Mouse (Mus musculus) CH12.LX (cell line): ENCODE measurements around the gene Htr6. TPM values are rescaled to one million over a fixed set of nuclear protein-coding genes. Genes with fewer than 3 reads are reported as not detected.

Source experiments
- DNase-seq: peaks from one replicate; pipeline ENCODE4 v3.0.0-alpha.2; 2013; ENCODE audit errors: extremely low read depth
- H3K27ac ChIP-seq: 2 replicates; pipeline ENCODE4 v1.5.1; 2012; ENCODE audit warnings: low read depth, mild to moderate bottlenecking, control low read depth, moderate library complexity; ENCODE audit not compliant: insufficient read depth
- H3K27me3 ChIP-seq: replicated peaks from 2 replicates; pipeline ENCODE3; 2012; ENCODE audit warnings: inconsistent platforms
- H3K36me3 ChIP-seq, 2 experiments: replicated peaks in 1 of 2; 2 replicates each; pipeline versions ENCODE3 to v1.6.1; 2012; ENCODE audit warnings: inconsistent platforms in 1 of 2, low read length in 1 of 2, mild to moderate bottlenecking in 1 of 2, mixed read lengths in 1 of 2, moderate library complexity in 1 of 2; ENCODE audit not compliant: control insufficient read depth in 1 of 2, insufficient read depth in 1 of 2
- H3K4me1 ChIP-seq, 2 experiments: 2 replicates each; pipeline ENCODE4 v1.6.1; 2012; ENCODE audit warnings: inconsistent platforms in 1 of 2, moderate library complexity in 1 of 2; ENCODE audit not compliant: insufficient read depth in 2 of 2, control insufficient read depth in 1 of 2
- H3K4me2 ChIP-seq: 2 replicates; pipeline ENCODE4 v1.6.1; 2012; ENCODE audit warnings: low read depth, mild to moderate bottlenecking, control low read depth; ENCODE audit not compliant: poor library complexity, insufficient read depth, severe bottlenecking
- H3K4me3 ChIP-seq, 3 experiments: fragments of 150-350 bp in 1 of 3; sonication (generic) in 1 of 3; replicated peaks in 1 of 3; 2 replicates each; pipeline versions ENCODE3 to v1.5.1; 2011 to 2012; ENCODE audit warnings: low read depth in 2 of 3, low read length in 2 of 3, mild to moderate bottlenecking in 2 of 3, moderate library complexity in 2 of 3, control low read depth in 1 of 3, improper control_type of control experiment in 1 of 3, inconsistent platforms in 1 of 3, mixed read lengths in 1 of 3; ENCODE audit not compliant: poor library complexity in 1 of 3
- H3K79me2 ChIP-seq: replicated peaks from 2 replicates; pipeline ENCODE4 v1.6.1; 2012; ENCODE audit warnings: mild to moderate bottlenecking, moderate library complexity; ENCODE audit not compliant: control insufficient read depth, poor library complexity, insufficient read depth, severe bottlenecking; ENCODE audit errors: extremely low read depth
- H3K9ac ChIP-seq: 2 replicates; pipeline ENCODE4 v1.6.1; 2012; ENCODE audit warnings: low read depth, mild to moderate bottlenecking, control low read depth, moderate library complexity; ENCODE audit not compliant: insufficient read depth
- H3K9me3 ChIP-seq: replicated peaks from 2 replicates; pipeline ENCODE3; 2012; ENCODE audit warnings: low read length, inconsistent platforms, mixed read lengths
- BHLHE40 ChIP-seq: IDR thresholded peaks from 2 replicates; pipeline ENCODE4 v1.6.1; 2011; ENCODE audit warnings: mild to moderate bottlenecking, low read depth, low read length, improper control_type of control experiment
- CHD1 ChIP-seq: IDR thresholded peaks from 2 replicates; pipeline ENCODE4 v1.6.1; 2012; ENCODE audit warnings: low read depth, low read length, improper control_type of control experiment, inconsistent platforms
- CTCF ChIP-seq, 2 experiments: IDR thresholded peaks in 1 of 2; conservative IDR thresholded peaks in 1 of 2; 2 replicates each; pipeline ENCODE4 v1.5.1; 2011 to 2012; ENCODE audit warnings: low read depth in 2 of 2, low read length in 2 of 2, improper control_type of control experiment in 1 of 2, inconsistent platforms in 1 of 2, mild to moderate bottlenecking in 1 of 2, moderate library complexity in 1 of 2
- ETS1 ChIP-seq: conservative IDR thresholded peaks from 2 replicates; pipeline ENCODE4 v1.6.1; 2012; ENCODE audit warnings: low read depth, mild to moderate bottlenecking, inconsistent platforms, low read length, improper control_type of control experiment, moderate library complexity
- JUN ChIP-seq: IDR thresholded peaks from 2 replicates; pipeline ENCODE4 v1.6.1; 2011; ENCODE audit warnings: low read depth, mild to moderate bottlenecking, low read length, improper control_type of control experiment, moderate library complexity; ENCODE audit not compliant: insufficient read depth
- KAT2A ChIP-seq: IDR thresholded peaks from 2 replicates; pipeline ENCODE4 v1.6.1; 2012; ENCODE audit warnings: low read length, improper control_type of control experiment, inconsistent platforms; ENCODE audit not compliant: insufficient replicate concordance
- MAFK ChIP-seq: IDR thresholded peaks from 2 replicates; pipeline ENCODE4 v1.6.1; 2011; ENCODE audit warnings: low read length, improper control_type of control experiment; ENCODE audit not compliant: insufficient replicate concordance
- MAZ ChIP-seq: IDR thresholded peaks from 2 replicates; pipeline ENCODE4 v1.6.1; 2012; ENCODE audit warnings: low read depth, mild to moderate bottlenecking, inconsistent platforms, low read length, improper control_type of control experiment, moderate library complexity
- MEF2A ChIP-seq: IDR thresholded peaks from 2 replicates; pipeline ENCODE4 v1.6.1; 2014; ENCODE audit warnings: low read depth, mild to moderate bottlenecking, inconsistent platforms, low read length, improper control_type of control experiment, borderline replicate concordance
- MYC ChIP-seq: IDR thresholded peaks from 2 replicates; pipeline ENCODE4 v1.6.1; 2011; ENCODE audit warnings: low read depth, mild to moderate bottlenecking, improper control_type of control experiment, low read length
- NRF1 ChIP-seq: IDR thresholded peaks from 2 replicates; pipeline ENCODE4 v1.6.1; 2014; ENCODE audit warnings: low read depth, mild to moderate bottlenecking, inconsistent platforms, low read length, improper control_type of control experiment, moderate library complexity
- POLR2AphosphoS2 ChIP-seq: IDR thresholded peaks from 2 replicates; pipeline ENCODE4 v1.6.1; 2011; ENCODE audit warnings: low read depth, low read length, improper control_type of control experiment
- RAD21 ChIP-seq: IDR thresholded peaks from 2 replicates; pipeline ENCODE4 v1.6.1; 2011; ENCODE audit warnings: low read depth, mild to moderate bottlenecking, low read length, improper control_type of control experiment, moderate library complexity
- SIN3A ChIP-seq: IDR thresholded peaks from 2 replicates; pipeline ENCODE4 v1.6.1; 2012; ENCODE audit warnings: low read length, improper control_type of control experiment, inconsistent platforms
- TBP ChIP-seq: conservative IDR thresholded peaks from 2 replicates; pipeline ENCODE4 v1.6.1; 2011; ENCODE audit warnings: low read depth, low read length, improper control_type of control experiment
- UBTF ChIP-seq: IDR thresholded peaks from 2 replicates; pipeline ENCODE4 v1.6.1; 2012; ENCODE audit warnings: low read depth, mild to moderate bottlenecking, inconsistent platforms, low read length, improper control_type of control experiment, moderate library complexity
- USF1 ChIP-seq: IDR thresholded peaks from 2 replicates; pipeline ENCODE4 v1.6.1; 2014; ENCODE audit warnings: low read depth, mild to moderate bottlenecking, inconsistent platforms, low read length, improper control_type of control experiment
- USF2 ChIP-seq: conservative IDR thresholded peaks from 2 replicates; pipeline ENCODE4 v1.6.1; 2011; ENCODE audit warnings: low read depth, low read length, improper control_type of control experiment
- ZMIZ1 ChIP-seq: IDR thresholded peaks from 2 replicates; pipeline ENCODE4 v1.6.1; 2012; ENCODE audit warnings: low read depth, mild to moderate bottlenecking, inconsistent platforms, low read length, improper control_type of control experiment
- ZNF384 ChIP-seq: IDR thresholded peaks from 2 replicates; pipeline ENCODE4 v1.6.1; 2012; ENCODE audit warnings: low read depth, low read length, improper control_type of control experiment, inconsistent platforms
- dilution Hi-C: fragments of 300-500 bp; cut with MboI; formaldehyde crosslinking; loops from 2 replicates; pipeline ENCODE4 v1.14.3; 2020; ENCODE audit warnings: low sequenced_read_pairs; ENCODE audit not compliant: extremely low pct_unique_long_range_greater_than_20kb, extremely low pct_ligation_motif_present
- in situ Hi-C: fragments of 300-500 bp; cut with MboI; formaldehyde crosslinking; loops from 3 replicates; pipeline ENCODE4 v1.14.3; 2019; ENCODE audit warnings: low sequenced_read_pairs, low pct_ligation_motif_present, low pct_unique_long_range_greater_than_20kb, mixed read lengths
- polyA plus RNA-seq: library from polyadenylated mRNA; unstranded; fragments of >175 nt; gene quantifications from 2 replicates; pipeline ENCODE4 v1.2.1, GENCODE M21; 2012; ENCODE audit warnings: low read depth; ENCODE audit not compliant: insufficient read length
- total RNA-seq, 2 experiments: library from RNA; depleted of rRNA; stranded (reverse); fragments of 300-350 nt in 1 of 2; fragments of >200 nt in 1 of 2; gene quantifications; 2 replicates each; pipeline ENCODE4 v1.2.3; 2012 to 2014

Htr6 gene
- total and polyA plus RNA-seq, 3 experiments = not detected

DNA sequence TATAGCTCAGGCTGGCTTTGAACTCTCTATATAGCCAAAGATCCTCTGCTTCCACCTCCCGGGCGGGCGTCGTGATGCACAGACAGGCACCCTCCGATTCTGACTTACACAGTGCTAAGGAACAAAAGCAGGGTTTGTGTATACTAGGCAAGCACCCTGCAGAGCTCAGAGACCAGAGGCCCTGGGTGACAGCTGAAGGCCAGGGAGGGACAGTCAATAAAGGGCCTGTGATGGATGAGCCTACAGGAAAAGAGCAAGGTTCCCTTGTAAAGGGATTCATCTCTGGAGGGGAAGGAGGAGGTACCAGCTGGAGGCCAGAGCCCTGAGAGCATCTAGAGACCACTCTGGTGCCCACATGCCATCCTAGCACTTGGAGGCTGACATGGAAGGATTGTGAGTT lies 22.0 kb downstream of the Htr6 start:
- DNase-seq = no peak
- dilution Hi-C loops = no loop called here
- H3K9me3 ChIP-seq = no peaks in the 10 kb centered on the region
- TF ChIP-seq ZNF384 = no peak
- TF ChIP-seq ZMIZ1 = no peak
- no peak for TF ChIP-seq TBP
- TF ChIP-seq KAT2A = no peak
- TF ChIP-seq SIN3A = no peak
- no peak for TF ChIP-seq BHLHE40
- TF ChIP-seq CTCF (conservative IDR thresholded peaks at IDR 0.05 in 1 of 2, IDR thresholded peaks at IDR 0.05 in 1 of 2; ENCODE audit: low read depth in 2 of 2, low read length in 2 of 2) = no peak
- TF ChIP-seq MAFK = no peak
- no peak for TF ChIP-seq UBTF
- no peak for TF ChIP-seq NRF1
- TF ChIP-seq MAZ = no peak
- TF ChIP-seq MYC = no peak
- TF ChIP-seq USF1 = no peak
- no peak for TF ChIP-seq POLR2AphosphoS2
- TF ChIP-seq MEF2A = no peak
- TF ChIP-seq ETS1 = no peak
- TF ChIP-seq RAD21 = no peak
- no peak for TF ChIP-seq USF2
- TF ChIP-seq, all 38 proteins: peak for 0
- H3K36me3 ChIP-seq = peaks cover 8 to 68% of the 10 kb centered on the region in 2 experiments
- H3K27ac ChIP-seq = no peak overlapping the region
- no peak overlapping the region for H3K9ac ChIP-seq
- no peaks in the 10 kb centered on the region for H3K27me3 ChIP-seq
- no peaks in the 10 kb centered on the region for H3K79me2 ChIP-seq
- H3K4me1 ChIP-seq = no peaks in the 10 kb centered on the region
- no peak overlapping the region for H3K4me3 ChIP-seq
- in situ Hi-C loops = no loop called here
- H3K4me2 ChIP-seq = no peak overlapping the region

DNA sequence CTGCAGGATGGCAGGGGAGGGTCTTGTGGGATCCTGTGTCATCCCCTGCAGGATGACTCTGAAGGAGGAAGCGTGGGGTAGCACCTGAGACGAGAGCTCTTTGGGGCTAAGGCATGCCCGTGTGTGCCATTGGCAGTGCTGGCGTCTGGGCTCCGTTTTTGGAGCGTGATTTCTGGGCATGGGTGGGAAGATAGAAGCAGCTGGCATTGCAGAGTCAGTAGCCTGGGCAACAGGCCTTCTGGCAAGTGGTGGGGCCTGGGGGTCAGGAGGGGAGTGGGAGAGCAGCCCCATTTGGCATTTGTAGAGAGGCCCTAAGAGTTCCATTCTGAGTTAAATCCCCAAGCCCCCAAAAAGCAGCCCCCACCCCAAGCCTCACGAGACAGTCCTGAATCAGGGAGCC lies 22.6 kb downstream of the Htr6 start:
- no peak overlapping the region for H3K4me3 ChIP-seq
- in situ Hi-C loops = no loop called here

More for the DNA sequence above, 22.6 kb downstream of the Htr6 start:
- Histone ChIP-seq H3K27ac (no peak overlapping the region), H3K9ac (no peak overlapping the region), H3K36me3 (peaks cover 3 to 67% of the 10 kb centered on the region in 2 experiments), H3K27me3 (no peaks in the 10 kb centered on the region), H3K4me1 (no peaks in the 10 kb centered on the region), H3K9me3 (no peaks in the 10 kb centered on the region), H3K79me2 (no peaks in the 10 kb centered on the region), H3K4me2 (no peak overlapping the region)
- DNase-seq = no peak
- TF ChIP-seq RAD21 = no peak
- TF ChIP-seq CHD1 = no peak
- TF ChIP-seq POLR2AphosphoS2 = no peak
- TF ChIP-seq JUN = no peak
- dilution Hi-C loops = no loop called here
